Mouse (Mus musculus): ENCODE results near the gene Scyl2.

DNA sequence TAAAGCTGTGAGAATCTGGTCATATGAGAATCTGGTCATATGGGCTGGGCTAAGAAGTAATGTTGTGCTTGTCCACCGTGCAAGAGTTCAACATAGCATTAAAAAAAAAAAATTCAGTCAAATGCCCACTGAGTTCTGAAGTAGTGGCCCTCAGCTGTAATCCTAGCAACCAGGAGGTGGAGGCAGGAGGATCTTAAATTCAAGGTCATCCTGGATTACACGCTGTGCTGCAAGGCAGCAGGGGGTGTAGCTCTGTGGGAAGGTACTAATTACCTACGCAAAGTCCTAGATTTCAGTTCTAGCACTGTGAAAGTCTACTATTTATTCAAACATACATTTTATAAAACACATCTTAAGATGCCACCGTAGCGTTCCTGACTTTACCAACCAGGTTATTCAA lies 45.3 kb upstream of the Scyl2 start:
- TF ChIP-seq POLR2A (IDR thresholded peaks at IDR 0.05; ENCODE audit: insufficient read length, low read depth) (no peak), MAX (IDR thresholded peaks at IDR 0.05; ENCODE audit: low read depth) (no peak), TCF12 (IDR thresholded peaks at IDR 0.05; ENCODE audit: insufficient read depth, poor library complexity, severe bottlenecking) (no peak), USF1 (IDR thresholded peaks at IDR 0.05; ENCODE audit: low read depth) (no peak), MYOD1 (IDR thresholded peaks at IDR 0.05; ENCODE audit: control insufficient read depth in 1 of 3, insufficient read length in 2 of 3, low read depth in 2 of 3) (no peak), POLR2AphosphoS2 (IDR thresholded peaks at IDR 0.05; ENCODE audit: insufficient read length, low read depth) (no peak), MYOG (IDR thresholded peaks at IDR 0.05; ENCODE audit: control insufficient read depth in 1 of 3, insufficient read depth in 1 of 3, insufficient read length in 2 of 3, low read depth in 2 of 3) (no peak), REST (IDR thresholded peaks at IDR 0.05; ENCODE audit: insufficient read depth, insufficient read length) (no peak)
